Mouse (Mus musculus): ENCODE data around the gene Hspa8.
"Not testable (repeated sequence)": the region's sequence is repeated elsewhere in the genome, so short reads cannot be mapped to it uniquely, and the experiment has no call there.

Hspa8 gene

DNA sequence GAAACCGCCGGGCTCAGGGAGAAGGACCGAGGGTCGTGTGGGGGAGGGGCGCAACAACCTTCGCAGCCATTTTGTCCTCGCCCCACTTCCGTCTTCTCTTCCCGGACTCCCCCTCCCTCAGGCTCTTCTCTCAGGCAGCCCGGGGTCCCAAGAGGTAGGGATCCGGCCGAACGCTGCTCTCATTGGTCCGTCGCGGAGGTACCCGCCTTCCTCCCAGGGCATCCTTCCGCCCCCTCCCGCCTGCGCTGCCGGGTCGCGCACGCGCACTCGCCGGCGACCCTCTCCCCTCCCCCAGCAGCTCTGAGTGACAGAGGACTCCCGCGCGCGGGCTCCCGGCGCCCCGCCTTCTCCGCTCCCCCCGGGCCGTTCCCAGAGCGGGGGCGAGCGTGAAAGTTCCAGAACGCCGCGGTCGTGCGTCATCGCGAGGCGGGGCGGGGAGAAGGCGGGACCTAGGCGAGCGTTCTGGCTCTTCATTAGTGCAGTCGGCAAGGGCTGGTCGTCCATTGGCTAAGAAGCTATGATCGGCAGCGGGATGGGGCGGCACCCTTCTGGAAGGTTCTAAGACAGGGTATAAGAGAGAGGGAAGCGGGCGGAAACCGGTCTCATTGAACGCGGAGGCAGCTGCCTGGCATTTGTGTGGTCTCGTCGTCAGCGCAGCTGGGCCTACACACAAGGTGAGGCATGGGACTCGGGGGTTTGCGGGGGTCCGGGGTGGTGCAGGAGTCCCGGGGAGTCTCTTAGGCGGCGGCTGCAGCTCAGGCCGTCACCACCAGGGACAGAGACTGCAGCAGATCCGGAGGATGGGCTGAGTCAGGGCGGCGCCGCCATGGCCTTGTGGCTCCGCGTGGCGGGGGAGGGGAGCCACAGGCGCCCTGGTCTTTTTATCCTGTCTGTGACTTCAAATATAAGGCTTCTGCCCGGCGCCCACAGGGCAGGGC, at the start of gene Hspa8:
Hspa8 (plus strand) TSS at position 310 of the 938 bp plus-strand sequence.
- DNase-seq (ENCODE audit: low read depth, low spot score), result peak; percentile 100

- DNase-seq (ENCODE audit: low read depth, low spot score), result no peak
Observed at GRCm38 (mm10) chr9:40751749-40752148, 49.0 kb upstream of the Hspa8 start.

DNA sequence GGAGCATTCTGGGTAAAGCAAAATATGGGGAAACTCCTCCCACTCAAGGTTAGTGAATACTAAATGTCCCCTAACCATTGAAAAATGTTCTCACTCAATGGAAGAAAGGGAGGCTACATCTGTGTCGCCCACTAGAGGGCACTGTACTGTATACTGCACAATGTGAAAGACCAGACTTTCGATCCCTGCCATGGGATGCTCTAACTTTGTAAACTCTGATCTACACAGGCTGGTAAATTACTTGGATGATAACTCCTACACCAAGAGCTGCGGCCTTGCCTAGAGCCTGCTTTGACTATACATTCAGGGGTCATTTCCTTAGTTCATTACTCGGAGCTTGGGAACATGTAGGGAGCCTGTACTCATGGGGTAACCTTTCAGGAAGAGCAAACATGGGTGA, 44.4 kb upstream of the Hspa8 start:
- DNase-seq (ENCODE audit: low read depth, low spot score), result peak; percentile 48

GRCm38 (mm10) chr9:40757105-40757626, 43.6 kb upstream of the Hspa8 start:
- peak; percentile 43 for DNase-seq (ENCODE audit: low read depth, low spot score)

- DNase-seq (ENCODE audit: low read depth, low spot score), result peak; percentile 64
Observed at GRCm38 (mm10) chr9:40757685-40758270, 43.0 kb upstream of the Hspa8 start.

GRCm38 (mm10) chr9:40762354-40762753, 38.4 kb upstream of the Hspa8 start:
- DNase-seq (ENCODE audit: low read depth, low spot score), result no peak

DNA sequence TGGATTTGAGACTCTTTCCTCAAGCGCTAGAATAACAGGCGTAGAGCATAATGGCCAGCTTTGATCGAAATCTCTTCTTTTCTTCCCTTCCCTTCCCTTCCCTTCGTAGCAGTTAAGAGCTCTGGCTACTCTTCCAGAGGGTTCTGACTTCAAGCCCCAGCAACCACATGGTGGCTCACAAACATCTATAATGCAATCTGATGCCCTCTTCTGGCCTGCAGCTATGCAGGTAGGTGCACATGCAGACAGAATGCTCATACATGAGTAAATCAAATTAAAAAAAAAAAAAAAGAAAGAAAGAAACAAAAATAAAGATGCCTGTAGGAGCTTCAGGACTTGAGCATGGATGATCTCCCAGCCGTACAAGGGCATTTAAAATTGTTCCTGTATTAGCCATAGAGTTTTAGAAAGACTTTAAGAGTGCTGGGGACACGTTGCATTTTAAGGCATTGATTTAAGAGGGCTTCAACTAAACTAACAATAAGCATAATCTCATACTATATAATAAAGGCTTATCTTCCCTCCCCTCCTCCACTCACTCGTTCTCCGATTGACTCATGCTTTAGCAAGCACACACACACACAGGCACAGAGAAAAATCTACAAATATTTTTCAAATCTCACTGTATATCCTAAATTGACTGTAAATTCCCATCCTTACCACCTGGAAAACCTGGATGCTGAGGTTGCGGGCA, 35.8 kb upstream of the Hspa8 start:
- DNase-seq (ENCODE audit: low read depth, low spot score), result no peak

- DNase-seq (ENCODE audit: low read depth, low spot score), result no peak
Observed at GRCm38 (mm10) chr9:40765581-40765940, 35.2 kb upstream of the Hspa8 start.

GRCm38 (mm10) chr9:40766058-40766605, 34.7 kb upstream of the Hspa8 start:
- DNase-seq (ENCODE audit: low read depth, low spot score), result no peak

- no peak for DNase-seq (ENCODE audit: low read depth, low spot score)
Observed at GRCm38 (mm10) chr9:40767946-40768345, 32.8 kb upstream of the Hspa8 start.

GRCm38 (mm10) chr9:40772246-40772645, 28.5 kb upstream of the Hspa8 start:
- no peak for DNase-seq (ENCODE audit: low read depth, low spot score)

GRCm38 (mm10) chr9:40773142-40773541, 27.6 kb upstream of the Hspa8 start:
- DNase-seq (ENCODE audit: low read depth, low spot score), result not testable (repeated sequence)

GRCm38 (mm10) chr9:40773869-40774268, 26.9 kb upstream of the Hspa8 start:
- DNase-seq (ENCODE audit: low read depth, low spot score), result no peak

DNA sequence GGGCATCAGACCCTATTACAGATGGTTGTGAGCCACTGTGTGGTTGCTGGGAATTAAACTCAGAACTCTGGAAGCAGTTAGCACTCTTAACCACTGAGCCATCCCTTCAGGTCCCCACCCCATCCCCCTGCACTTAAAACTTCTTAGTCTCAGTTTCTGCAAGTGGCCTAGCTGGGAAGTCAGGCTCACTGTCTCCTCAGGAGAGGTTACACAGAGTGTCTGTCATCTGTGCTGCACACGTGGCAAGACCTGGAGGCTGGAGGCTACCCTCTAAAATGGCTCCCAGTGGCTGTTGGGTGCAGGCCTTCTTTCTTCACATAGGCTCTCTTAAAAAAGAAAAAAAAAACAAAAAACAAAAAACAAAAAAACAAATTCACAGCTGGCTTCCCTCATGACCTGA, 24.7 kb upstream of the Hspa8 start:
- DNase-seq (ENCODE audit: low read depth, low spot score), result no peak

DNA sequence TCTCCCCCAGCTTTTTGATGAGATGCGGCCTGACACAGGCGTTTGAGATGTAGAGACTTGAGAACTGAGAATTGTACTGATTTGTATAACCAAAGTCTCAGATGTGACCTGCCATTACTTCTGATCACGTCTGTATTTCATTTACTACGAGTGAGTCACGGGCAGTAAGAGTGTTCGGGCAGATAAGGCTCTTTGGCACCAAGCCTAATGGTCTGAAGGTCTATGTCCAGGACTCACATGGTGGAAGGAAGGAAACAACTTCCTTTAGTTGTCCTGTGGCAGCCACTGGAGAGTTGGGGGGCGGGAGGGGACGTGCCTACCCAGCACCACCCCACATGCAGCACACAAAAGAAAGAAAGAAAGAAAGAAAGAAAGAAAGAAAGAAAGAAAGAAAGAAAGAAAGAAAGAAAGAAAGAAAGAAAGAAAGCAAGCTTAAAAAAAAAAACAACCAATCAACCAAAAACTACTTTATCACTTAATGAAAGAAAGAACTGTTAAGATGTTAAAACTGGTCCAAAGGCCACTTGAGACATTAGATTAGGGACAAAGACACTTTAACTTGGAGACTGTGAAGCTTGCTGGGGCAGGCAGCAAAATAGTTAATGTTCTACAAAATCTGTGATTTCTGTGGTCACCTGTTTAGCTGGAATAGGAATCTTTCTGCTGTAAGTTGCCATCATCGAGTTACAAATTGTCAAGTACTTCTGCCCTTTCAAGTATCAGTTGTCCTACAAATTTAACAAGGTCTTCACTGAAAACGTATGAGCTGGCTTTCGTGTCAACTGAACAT, 24.1 kb upstream of the Hspa8 start:
- no peak for DNase-seq (ENCODE audit: low read depth, low spot score)

DNA sequence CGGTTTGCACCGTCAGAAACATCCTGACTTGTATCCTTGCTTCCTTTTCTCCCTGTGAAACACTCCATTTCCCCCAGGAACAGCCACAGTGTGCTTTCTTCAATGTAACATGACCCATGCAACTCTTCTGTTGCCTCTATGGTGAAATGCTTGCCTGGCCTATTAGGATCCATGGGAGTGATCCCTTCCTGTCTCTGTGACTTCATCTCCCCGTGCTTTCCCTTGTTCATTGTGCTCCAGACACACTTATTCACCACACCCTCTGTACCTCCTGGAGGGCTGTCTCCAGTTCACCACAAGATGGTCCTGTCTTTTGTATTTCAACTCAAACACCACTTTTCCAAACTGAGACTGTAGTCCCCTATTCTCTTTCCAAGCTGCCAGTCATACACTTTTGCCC, 20.7 kb upstream of the Hspa8 start:
- DNase-seq (ENCODE audit: low read depth, low spot score), result no peak

GRCm38 (mm10) chr9:40780892-40781725, 19.7 kb upstream of the Hspa8 start:
- DNase-seq (ENCODE audit: low read depth, low spot score), result no peak

DNA sequence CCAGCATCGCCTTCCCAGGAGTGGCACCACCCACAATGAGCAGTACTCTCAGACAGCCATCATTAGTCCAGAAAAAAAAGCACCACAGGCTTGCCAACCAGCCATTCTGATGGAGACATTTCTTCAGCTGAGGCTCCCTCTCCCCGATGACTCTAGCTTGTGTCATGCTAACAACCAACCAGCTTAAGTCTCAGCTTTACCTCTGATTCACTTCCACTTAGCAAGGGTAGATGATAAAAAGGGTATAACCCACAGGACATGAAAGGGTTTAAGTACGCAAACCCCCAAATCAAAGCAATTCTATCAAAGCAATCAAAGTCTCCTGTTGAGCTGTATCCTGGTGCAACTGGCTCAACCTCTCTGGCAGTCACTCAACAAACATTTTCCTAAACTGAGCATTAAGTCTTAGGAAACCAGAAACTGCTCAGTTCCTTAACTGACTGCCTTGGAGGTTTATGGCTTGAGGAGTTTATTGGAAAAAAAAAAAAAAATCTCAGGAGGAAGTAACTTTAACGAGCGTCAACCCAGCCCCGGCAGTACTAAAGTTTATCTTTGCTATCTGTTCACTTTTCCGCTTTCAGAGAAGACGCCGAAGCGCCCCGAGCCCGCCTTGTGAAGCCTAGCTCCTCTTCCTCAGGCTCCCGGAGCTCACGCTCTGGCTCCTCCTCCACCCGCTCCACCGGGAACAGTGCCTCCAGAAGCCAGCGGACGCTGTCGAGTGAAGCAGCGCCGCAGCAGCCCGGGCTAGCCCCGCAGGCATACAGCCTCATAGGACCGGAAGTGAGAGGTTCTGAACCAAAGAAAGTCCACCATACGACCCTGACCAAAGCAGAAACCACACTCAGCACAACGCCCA, 18.8 kb upstream of the Hspa8 start:
- DNase-seq (ENCODE audit: low read depth, low spot score), result no peak

DNA sequence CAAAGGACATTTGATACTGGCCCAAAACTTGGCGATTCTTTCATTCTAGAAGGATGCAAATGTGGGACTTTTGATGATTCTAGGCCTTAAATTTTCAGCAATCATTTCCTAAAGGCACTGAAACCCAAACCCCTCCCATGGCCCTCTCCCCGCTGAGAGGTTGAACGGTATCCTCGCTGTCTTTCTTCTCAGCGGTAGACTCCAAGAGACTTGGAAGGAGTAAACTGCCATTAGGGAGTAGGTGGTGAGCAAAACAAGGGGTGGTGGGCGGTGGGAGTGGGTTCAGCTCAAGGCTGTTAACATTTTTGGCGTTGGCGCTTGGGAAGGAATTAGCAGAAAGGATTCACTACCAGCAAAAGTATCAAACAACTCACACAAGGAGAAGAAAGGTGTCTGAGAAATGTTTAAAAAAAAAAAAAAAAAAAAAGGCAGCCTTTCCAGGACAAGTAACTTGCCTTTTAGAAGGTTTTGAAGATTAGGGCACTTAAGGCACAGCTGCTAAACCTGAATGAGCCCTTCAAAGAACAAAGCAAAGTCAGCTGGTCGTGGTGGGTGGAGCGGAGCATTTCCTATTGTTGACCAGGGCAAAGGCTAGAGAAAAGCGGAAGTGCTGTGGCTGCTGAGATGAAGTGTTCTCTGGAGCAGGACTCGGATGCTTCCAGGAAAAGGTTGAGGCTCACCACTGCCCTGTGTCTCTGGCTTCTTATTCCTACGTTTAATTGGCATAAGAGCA, 17.0 kb upstream of the Hspa8 start:
- no peak for DNase-seq (ENCODE audit: low read depth, low spot score)

Measured in retina, postnatal 7 days (tissue).